Mouse (Mus musculus) heart, adult 2 months (tissue): ENCODE data around the gene L3hypdh.

Source experiments
- CTCF ChIP-seq: fragments of 200-600 bp; IDR thresholded peaks from 2 replicates; pipeline ENCODE4 v1.8.1; 2022; ENCODE audit warnings: antibody characterized with exemption, mild to moderate bottlenecking, moderate library complexity
- EP300 ChIP-seq: fragments of 200-500 bp; IDR thresholded peaks from 2 replicates; pipeline ENCODE4 v1.6.1; 2011; ENCODE audit warnings: low read depth, low read length, control low read depth; ENCODE audit not compliant: insufficient read depth
- POLR2A ChIP-seq: fragments of 200-500 bp; IDR thresholded peaks from 2 replicates; pipeline ENCODE4 v1.6.1; 2011; ENCODE audit warnings: mild to moderate bottlenecking, low read depth, low read length, control low read depth; ENCODE audit not compliant: insufficient read depth

- no peak for TF ChIP-seq CTCF
- TF ChIP-seq POLR2A: no peak
- no peak for TF ChIP-seq EP300
These were observed 18.8 kb upstream of the L3hypdh start for GRCm38 (mm10) chr12:72104027-72104426.
